Mouse (Mus musculus) liver, embryonic 16.5 days (tissue): ENCODE results near the gene Gm9887. TPM values are rescaled to one million over a fixed set of nuclear protein-coding genes. Genes with fewer than 3 reads are reported as not detected.

Experiments used
- ATAC-seq: fragments of 200-750 bp; cut with Nextera tagmentation; 2 replicates; pipeline ENCODE4 v1.8.0; 2017; ENCODE audit warnings: low read depth, mild to moderate bottlenecking, moderate number of reproducible peaks, moderate library complexity
- H3K27ac ChIP-seq: fragments of 300-500 bp; sonication (generic); 2 replicates; pipeline ENCODE4 v1.5.1; 2014; ENCODE audit warnings: mild to moderate bottlenecking, low read length
- H3K27me3 ChIP-seq: fragments of 300-500 bp; sonication (generic); 2 replicates; pipeline ENCODE4 v1.6.1; 2014; ENCODE audit warnings: low read depth, low read length, mixed read lengths; ENCODE audit not compliant: control insufficient read depth, insufficient read depth
- H3K36me3 ChIP-seq: fragments of 300-500 bp; sonication (generic); 2 replicates; pipeline ENCODE4 v1.6.1; 2014; ENCODE audit warnings: mild to moderate bottlenecking; ENCODE audit not compliant: control insufficient read depth, insufficient read depth
- H3K4me1 ChIP-seq: fragments of 300-500 bp; sonication (generic); 2 replicates; pipeline ENCODE4 v1.6.1; 2014; ENCODE audit warnings: low read depth, low read length, mixed read lengths; ENCODE audit not compliant: control insufficient read depth
- H3K4me2 ChIP-seq: fragments of 300-500 bp; sonication (generic); 2 replicates; pipeline ENCODE4 v1.6.1; 2014; ENCODE audit warnings: low read depth, low read length, mixed read lengths
- H3K4me3 ChIP-seq: fragments of 300-500 bp; sonication (generic); 2 replicates; pipeline ENCODE4 v1.5.1; 2014; ENCODE audit warnings: low read depth, mild to moderate bottlenecking, low read length
- H3K9ac ChIP-seq: fragments of 300-500 bp; sonication (generic); 2 replicates; pipeline ENCODE4 v1.6.1; 2014; ENCODE audit warnings: low read depth, low read length
- H3K9me3 ChIP-seq: fragments of 300-500 bp; sonication (generic); replicated peaks from 2 replicates; pipeline ENCODE4 v1.6.1; 2016; ENCODE audit warnings: low read length; ENCODE audit not compliant: control insufficient read depth
- WGBS: fragments of 180-500 bp; shearing (Covaris S2); extraction: QIAGEN DNeasy Blood & Tissue Kit; methylation state at CpG from one replicate; pipeline ENCODE4 v1.1.7; 2014; ENCODE audit not compliant: insufficient replicate concordance; 5-methylcytosine and 5-hydroxymethylcytosine counted together
- microRNA-seq: library from miRNA; unstranded; fragments of <30 nt; microRNA quantifications from one replicate; pipeline ENCODE4, GENCODE M21; 2016
- polyA plus RNA-seq: library from polyadenylated mRNA; unstranded; fragments of >200 nt; fragmentation: Nextera tagmentation; extraction: Ambion mirVana; gene quantifications from 2 replicates; pipeline ENCODE4 v1.2.1, GENCODE M21; 2015

Gm9887 gene
- polyA plus RNA-seq, 1 experiment from 2014 or later: 1.1 TPM

DNA sequence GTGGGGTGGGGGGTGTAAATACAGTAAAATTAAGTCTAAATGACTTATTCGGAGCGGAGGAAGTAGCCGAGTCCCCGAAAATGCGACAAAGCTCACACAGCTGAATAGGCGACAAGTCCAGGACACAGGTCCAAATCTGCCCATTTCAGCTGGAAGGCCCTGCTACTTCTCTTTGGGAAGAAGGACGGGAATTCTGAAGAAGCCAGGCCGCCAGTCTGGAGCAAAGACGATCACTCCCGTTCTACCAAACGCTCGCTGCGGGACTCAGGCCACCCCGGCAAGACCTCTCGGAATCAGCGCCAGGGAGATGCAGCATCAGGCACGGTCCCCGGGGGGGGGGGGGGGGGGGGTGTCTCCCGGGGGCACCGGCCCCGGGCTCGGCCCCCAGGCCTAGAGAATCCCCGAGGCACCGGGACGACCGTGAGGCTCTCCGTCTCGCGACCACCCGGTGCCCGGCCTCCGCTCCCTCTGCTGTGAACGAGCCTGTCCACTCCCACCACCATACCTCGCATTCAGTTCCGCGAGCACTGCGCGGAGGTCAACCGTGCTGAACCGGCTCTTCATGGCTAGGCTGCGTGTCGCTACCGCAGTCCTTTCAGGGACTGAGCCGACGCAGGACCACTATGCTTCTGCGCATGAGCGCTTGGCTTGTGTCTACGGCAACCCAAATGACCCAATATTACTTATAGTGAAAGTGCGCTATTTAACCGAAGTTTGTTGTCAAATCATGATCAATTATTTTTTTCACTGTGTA, 15.5 kb downstream of the Gm9887 start, which contains the start of gene Nemf:
TSS of gene Nemf (minus strand) at position 620 of the 754 bp plus-strand sequence.
- Histone ChIP-seq H3K4me3 (peak within 1 kb of the TSS; percentile 91), H3K9ac (peak within 1 kb of the TSS; percentile 96), H3K36me3 (peaks cover 11% of the 10 kb centered on the region), H3K9me3 (no peaks in the 10 kb centered on the region), H3K4me1 (peaks cover 5% of the 10 kb centered on the region), H3K27ac (peak within 1 kb of the TSS; percentile 91), H3K27me3 (no peaks in the 10 kb centered on the region), H3K4me2 (peak within 1 kb of the TSS; percentile 81)
- peak; percentile 44 for ATAC-seq
- 0% methylated on average over 44 of the region's 50 CpGs for WGBS

DNA sequence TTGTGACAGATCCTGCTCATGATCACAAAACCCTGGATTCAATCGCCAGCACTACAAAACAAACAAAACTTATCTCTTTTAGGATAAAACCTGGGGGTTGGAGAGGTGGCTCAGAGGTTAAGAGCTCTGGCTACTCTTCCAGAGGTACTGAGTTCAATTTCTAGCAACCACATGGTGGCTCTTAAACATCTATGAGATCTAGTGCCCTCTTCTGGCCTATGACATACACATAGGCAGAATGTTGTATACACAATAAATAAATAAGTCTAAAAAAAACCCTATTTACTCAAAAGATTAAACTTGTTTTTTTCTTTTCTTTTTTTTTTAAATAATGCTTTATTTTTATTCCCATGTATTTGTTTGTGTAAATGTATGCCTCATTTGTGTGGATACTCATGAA, 20.6 kb downstream of the Gm9887 start:
- peaks cover 26% of the 10 kb centered on the region for H3K36me3 ChIP-seq
- H3K4me1 ChIP-seq: peaks cover 5% of the 10 kb centered on the region
- no peak overlapping the region for H3K4me3 ChIP-seq
- ATAC-seq: no peak
- 63% methylated on average over 1 of the region's 1 CpGs for WGBS
- H3K27me3 ChIP-seq: no peaks in the 10 kb centered on the region
- H3K4me2 ChIP-seq: no peak overlapping the region
- H3K27ac ChIP-seq: no peak overlapping the region
- no peak overlapping the region for H3K9ac ChIP-seq
- no peaks in the 10 kb centered on the region for H3K9me3 ChIP-seq

DNA sequence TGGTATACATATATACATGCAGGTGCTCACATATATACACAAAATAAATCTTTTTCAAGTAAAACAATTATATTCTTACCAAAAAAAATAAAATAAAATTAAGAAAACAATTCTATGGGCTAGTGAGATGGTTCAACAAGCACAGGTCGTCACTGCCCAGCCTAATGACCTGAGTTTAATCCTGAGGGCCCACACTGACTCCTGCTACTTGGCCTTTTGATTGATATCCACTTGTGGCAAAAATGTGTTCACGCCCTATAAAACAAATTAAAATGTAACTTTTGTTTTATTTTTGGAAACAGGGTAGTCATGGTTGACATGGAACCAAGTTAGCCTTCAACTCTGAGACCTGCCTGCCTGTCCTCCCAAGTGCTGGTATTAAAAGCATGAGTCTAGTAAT, 22.3 kb downstream of the Gm9887 start:
- Histone ChIP-seq H3K4me2 (no peak overlapping the region), H3K4me3 (no peak overlapping the region), H3K27ac (no peak overlapping the region), H3K27me3 (no peaks in the 10 kb centered on the region), H3K36me3 (peaks cover 32% of the 10 kb centered on the region), H3K9ac (no peak overlapping the region), H3K9me3 (no peaks in the 10 kb centered on the region), H3K4me1 (no peaks in the 10 kb centered on the region)
- ATAC-seq: no peak
- WGBS: 65% methylated on average over 2 of the region's 2 CpGs

DNA sequence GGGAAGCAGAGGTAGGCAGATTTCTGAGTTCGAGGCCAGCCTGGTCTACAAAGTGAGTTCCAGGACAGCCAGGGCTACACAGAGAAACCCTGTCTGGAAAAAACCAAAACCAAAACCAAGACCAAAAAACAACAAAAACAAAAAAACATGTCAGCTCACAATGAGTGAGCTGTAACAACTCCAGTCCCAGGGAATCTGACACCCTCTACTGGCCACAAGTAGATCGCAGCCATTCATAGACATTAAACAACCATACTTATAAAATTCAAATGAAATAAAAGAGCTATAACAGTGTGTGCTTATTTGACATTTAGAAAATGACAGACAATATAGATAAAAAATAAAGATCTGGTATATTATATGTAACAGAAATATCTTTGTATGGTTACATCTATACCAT, 38.7 kb downstream of the Gm9887 start:
- Histone ChIP-seq H3K36me3 (peaks cover 14% of the 10 kb centered on the region), H3K27ac (no peak overlapping the region), H3K9ac (no peak overlapping the region), H3K27me3 (no peaks in the 10 kb centered on the region), H3K9me3 (no peaks in the 10 kb centered on the region), H3K4me2 (no peak overlapping the region), H3K4me1 (no peaks in the 10 kb centered on the region), H3K4me3 (no peak overlapping the region)
- no peak for ATAC-seq
- 81% methylated on average over 2 of the region's 2 CpGs for WGBS

DNA sequence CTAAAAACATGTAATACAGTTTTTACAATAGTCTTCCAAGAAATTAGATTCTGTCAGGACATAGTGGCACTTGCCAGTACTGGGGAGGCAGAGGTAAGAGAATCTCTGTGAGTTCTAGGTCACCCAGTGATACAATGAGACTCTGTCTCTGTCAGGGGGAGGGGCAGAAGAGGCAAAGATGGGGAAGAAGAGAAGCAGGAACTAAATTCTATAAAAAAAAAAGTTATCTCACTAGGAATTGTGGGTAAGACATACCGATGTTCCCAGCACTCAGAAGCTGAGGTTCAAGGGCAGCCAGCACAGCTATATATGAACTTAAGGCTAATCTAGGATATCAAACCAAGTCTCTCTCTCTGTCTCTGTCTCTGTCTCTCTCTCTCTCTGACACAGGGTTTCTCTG, 40.1 kb downstream of the Gm9887 start:
- Histone ChIP-seq H3K4me2 (no peak overlapping the region), H3K27me3 (no peaks in the 10 kb centered on the region), H3K4me1 (no peaks in the 10 kb centered on the region), H3K27ac (no peak overlapping the region; the same call in 1 of the 2 replicates), H3K4me3 (no peak overlapping the region), H3K9ac (no peak overlapping the region), H3K9me3 (no peaks in the 10 kb centered on the region), H3K36me3 (peaks cover 11% of the 10 kb centered on the region)
- WGBS: 55% methylated on average over 1 of the region's 1 CpGs
- ATAC-seq: no peak

DNA sequence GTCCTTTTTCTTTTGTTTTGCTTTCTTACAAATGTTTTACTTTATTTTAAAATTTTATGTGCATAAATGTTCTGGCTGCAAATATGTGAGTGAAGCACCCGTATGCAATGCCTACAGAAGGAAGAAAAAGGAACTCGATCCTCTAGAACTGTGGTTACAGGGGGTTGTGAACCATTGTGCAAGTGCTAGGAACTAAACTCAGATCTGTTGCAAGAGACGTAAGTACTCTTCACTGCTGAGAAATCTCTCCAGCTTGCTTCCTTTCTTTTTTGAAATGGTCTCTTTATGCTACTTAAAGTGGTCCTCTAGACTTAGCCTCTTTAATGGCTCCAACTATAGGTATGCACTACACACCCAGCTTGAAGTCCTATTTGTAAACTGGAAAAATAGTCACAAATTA, 41.1 kb downstream of the Gm9887 start:
- Histone ChIP-seq H3K27me3 (no peaks in the 10 kb centered on the region), H3K4me1 (no peaks in the 10 kb centered on the region), H3K9ac (no peak overlapping the region), H3K27ac (no peak overlapping the region), H3K36me3 (peaks cover 7% of the 10 kb centered on the region; the same call in 1 of the 2 replicates), H3K4me3 (no peak overlapping the region), H3K4me2 (no peak overlapping the region), H3K9me3 (no peaks in the 10 kb centered on the region)
- WGBS: 78% methylated on average over 3 of the region's 3 CpGs
- ATAC-seq: no peak

Small RNA genes within 50 kb of the gene (microRNA-seq; reads per million reads assigned to microRNA genes)
- gene Gm47299 (not detected), gene Gm47305 (not detected)

Other genes starting within 250 kb of the Gm9887 start
- 948 and 1,117 TPM in 2 replicates for gene Rps29, start 213.3 kb downstream of the Gm9887 start, polyA plus RNA-seq
- 14.1 and 18.5 TPM in 2 replicates for gene Lrr1, start 203.6 kb downstream of the Gm9887 start, polyA plus RNA-seq
- 402 and 452 TPM in 2 replicates for gene Rpl36al, start 188.4 kb downstream of the Gm9887 start, polyA plus RNA-seq
- gene Mgat2, start 188.3 kb downstream of the Gm9887 start, polyA plus RNA-seq: 18.0 TPM in 2 replicates
- 13.8 and 15.6 TPM in 2 replicates for gene Gm49383, start 175.4 kb downstream of the Gm9887 start, polyA plus RNA-seq
- 4.2 and 4.5 TPM in 2 replicates for gene Dnaaf2, start 174.0 kb downstream of the Gm9887 start, polyA plus RNA-seq
- gene Gm49384, start 168.2 kb downstream of the Gm9887 start, polyA plus RNA-seq: 15.3 and 17.0 TPM in 2 replicates
- gene Pole2, start 144.3 kb downstream of the Gm9887 start, polyA plus RNA-seq: 15.3 and 18.4 TPM in 2 replicates
- 2.5 TPM in 2 replicates for gene Klhdc1, start 131.3 kb downstream of the Gm9887 start, polyA plus RNA-seq
- 68.6 and 76.9 TPM in 2 replicates for gene Klhdc2, start 75.8 kb downstream of the Gm9887 start, polyA plus RNA-seq
- 33.7 and 34.2 TPM in 2 replicates for gene Nemf, start 15.3 kb downstream of the Gm9887 start, polyA plus RNA-seq
- gene Arf6, start 308 bp downstream of the Gm9887 start, polyA plus RNA-seq: 21.8 TPM in 2 replicates
- gene Vcpkmt, start 210.6 kb upstream of the Gm9887 start, polyA plus RNA-seq: 9.1 and 9.7 TPM in 2 replicates